Mouse (Mus musculus): ENCODE data around the gene 2900026A02Rik.

- TF ChIP-seq ZNF384 (IDR thresholded peaks at IDR 0.05; ENCODE audit: low read depth, low read length) (no peak), HCFC1 (IDR thresholded peaks at IDR 0.05; ENCODE audit: borderline replicate concordance, insufficient read depth, low read length) (no peak), MAFK (IDR thresholded peaks at IDR 0.05; ENCODE audit: insufficient read depth, low read depth, low read length) (no peak), ZC3H11A (IDR thresholded peaks at IDR 0.05; ENCODE audit: borderline replicate concordance, low read depth, low read length) (no peak)
These were observed 58.3 kb downstream of the 2900026A02Rik start for GRCm38 (mm10) chr5:113162699-113163098.

All from ES-E14 (cell line).